Comparison of ENCODE assay signal across 8 mouse cellular contexts in genomic region chr17:50795445-50796095, GRCm38 (mm10).
DNase-seq lines count a peak whose midpoint lies in the region.

No protein-coding gene starts in this region.

- peak; percentile 65 for DNase-seq in ovary, postnatal 14 days (ENCODE audit: low spot score)
- no peak for DNase-seq in ovary, adult 18-20 months (ENCODE audit: low spot score)
- DNase-seq in cerebellum, adult 9-11 months: peak; percentile 80
- DNase-seq in frontal cortex, postnatal 10 days (ENCODE audit: low spot score in 2 of 2): peak; percentile 20 to 48
- DNase-seq in hindlimb bud, embryonic 11.5 days (ENCODE audit: extremely low spot score, low read depth, low spot score): peak; percentile 74
- peak; percentile 45 for DNase-seq in left cerebral cortex, adult 11 months (ENCODE audit: low spot score)
- peak; percentile 80 for DNase-seq in mesoderm, embryonic 11.5 days (ENCODE audit: low read depth, low spot score)
- DNase-seq in skeletal muscle tissue, adult 2 months (ENCODE audit: low read depth, low spot score): peak; percentile 67
